Mouse (Mus musculus): ENCODE measurements around the gene Scg5. TPM values are rescaled to one million over a fixed set of nuclear protein-coding genes. Genes with fewer than 3 reads are reported as not detected.

The Scg5 gene
- polyA plus RNA-seq (2012; rRNA removed): 120 and 122 TPM in 2 replicates

DNA sequence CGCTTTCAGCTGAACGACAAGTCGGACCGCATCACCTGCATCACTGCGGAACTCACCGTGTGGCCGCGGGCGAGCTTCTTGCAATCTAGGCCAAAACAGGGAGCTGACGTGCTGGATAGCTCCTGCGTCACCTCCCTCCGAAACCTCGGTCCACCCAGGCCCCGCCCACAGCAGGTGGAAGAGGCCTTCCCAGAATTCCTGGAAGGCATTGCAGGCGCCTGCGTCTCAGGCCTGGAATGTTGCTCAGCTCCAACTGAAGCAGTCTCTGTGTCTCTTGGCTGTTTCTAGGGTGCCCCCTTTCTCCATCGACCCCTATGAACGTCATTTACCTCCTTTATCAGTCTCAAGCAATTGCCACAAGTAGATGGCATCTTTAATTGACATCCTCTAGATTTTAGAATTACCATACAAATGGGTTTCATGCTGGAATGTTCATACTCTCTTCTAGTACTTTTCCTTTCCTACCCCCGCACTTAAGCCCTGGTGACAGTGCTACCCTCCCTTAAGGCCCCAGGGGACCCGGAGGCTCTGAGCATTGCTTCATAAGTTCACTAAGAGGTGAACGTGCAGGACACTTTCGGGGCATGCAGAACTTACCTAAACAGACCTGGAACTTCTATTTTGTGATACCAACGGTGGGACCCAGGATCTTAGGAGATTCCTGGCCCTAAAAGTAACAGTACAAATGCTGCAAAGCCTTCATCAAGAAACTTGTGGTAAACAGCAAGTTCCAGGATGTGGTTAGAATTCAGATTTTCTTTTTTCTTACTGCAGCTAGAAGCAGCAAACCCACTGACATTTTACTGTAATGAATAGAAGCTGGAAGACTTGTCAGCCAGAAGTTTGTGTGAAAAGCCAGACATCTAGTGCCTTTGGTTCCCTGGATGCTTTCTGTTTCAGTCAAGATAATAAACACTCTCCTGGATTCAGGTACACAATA lies at the start of gene Scg5:
Gene Scg5, minus strand, starts transcription at position 179 of the 940 bp plus-strand sequence.
- TF ChIP-seq CTCF (IDR thresholded peaks at IDR 0.05; ENCODE audit: borderline replicate concordance, extremely low read depth, insufficient read depth, insufficient read length) (no peak), POLR2A (IDR thresholded peaks at IDR 0.05; ENCODE audit: borderline replicate concordance, extremely low read depth, insufficient read depth, insufficient read length, poor library complexity, severe bottlenecking) (peak; percentile 58; the same call in 1 of the 2 replicates)
- DNase-seq (ENCODE audit: low read depth): peak; percentile 98

DNA sequence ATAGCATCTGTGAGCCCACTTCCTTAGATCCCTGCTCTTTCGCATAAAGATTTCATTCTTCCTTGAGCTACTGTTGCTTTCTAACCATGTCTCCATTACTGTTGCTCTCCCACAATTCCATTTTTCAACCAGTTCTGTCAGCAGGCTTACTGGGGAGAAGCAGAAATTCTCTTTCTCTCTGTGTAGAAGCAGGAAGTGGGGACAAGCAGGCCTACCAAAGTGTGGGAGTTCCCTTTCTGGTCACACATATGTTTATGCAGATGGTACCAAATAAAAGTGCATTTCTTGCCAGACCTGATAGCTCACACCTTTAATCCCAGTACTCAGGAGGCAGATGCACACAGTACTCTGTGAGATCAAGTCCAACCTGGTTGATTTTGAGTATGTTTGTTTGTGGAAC lies 41.2 kb upstream of the Scg5 start:
- no peak for TF ChIP-seq CTCF (IDR thresholded peaks at IDR 0.05; ENCODE audit: borderline replicate concordance, extremely low read depth, insufficient read depth, insufficient read length)
- no peak for TF ChIP-seq POLR2A (IDR thresholded peaks at IDR 0.05; ENCODE audit: borderline replicate concordance, extremely low read depth, insufficient read depth, insufficient read length, poor library complexity, severe bottlenecking)
- DNase-seq (ENCODE audit: low read depth): no peak

DNA sequence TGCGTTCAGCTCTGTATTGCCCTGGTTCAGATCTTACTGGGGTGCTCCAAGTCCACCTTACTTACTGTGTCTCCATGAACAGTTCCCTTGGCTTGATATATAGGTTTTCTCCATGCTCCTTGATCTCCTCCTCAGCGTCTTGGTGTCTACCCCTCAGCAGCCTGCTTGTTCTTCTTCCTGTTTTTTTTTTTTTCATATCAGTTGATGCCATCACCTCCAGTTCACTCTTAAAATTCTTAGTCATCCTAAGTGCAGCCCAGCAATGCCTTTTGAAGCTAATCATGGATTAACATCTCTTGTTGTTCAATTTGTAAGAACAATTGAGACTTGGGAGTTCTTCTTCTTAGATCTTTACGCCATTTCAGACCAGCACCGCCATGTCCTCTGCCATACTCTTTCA lies 39.5 kb upstream of the Scg5 start:
- TF ChIP-seq POLR2A (IDR thresholded peaks at IDR 0.05; ENCODE audit: borderline replicate concordance, extremely low read depth, insufficient read depth, insufficient read length, poor library complexity, severe bottlenecking) (no peak), CTCF (IDR thresholded peaks at IDR 0.05; ENCODE audit: borderline replicate concordance, extremely low read depth, insufficient read depth, insufficient read length) (no peak)
- DNase-seq (ENCODE audit: low read depth): no peak

DNA sequence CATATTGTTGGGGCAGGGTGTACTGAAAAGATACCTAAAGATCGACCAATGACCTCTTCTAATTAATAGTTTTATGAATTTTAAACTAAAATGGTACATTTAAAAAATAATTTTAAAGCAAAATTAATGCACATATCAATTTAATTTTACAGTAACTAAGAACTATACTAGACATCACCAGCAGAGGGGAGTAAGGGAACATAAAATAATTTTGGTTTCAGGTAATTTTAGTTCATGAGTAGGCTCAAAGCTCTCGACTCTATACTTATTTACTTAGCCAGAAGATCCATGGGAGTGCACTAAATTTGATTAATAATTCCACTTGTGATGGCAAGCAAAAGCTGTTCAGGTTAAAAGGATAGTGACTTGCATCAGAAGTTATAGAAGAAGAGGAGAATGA lies 37.2 kb upstream of the Scg5 start:
- no peak for TF ChIP-seq CTCF (IDR thresholded peaks at IDR 0.05; ENCODE audit: borderline replicate concordance, extremely low read depth, insufficient read depth, insufficient read length)
- TF ChIP-seq POLR2A (IDR thresholded peaks at IDR 0.05; ENCODE audit: borderline replicate concordance, extremely low read depth, insufficient read depth, insufficient read length, poor library complexity, severe bottlenecking): no peak
- peak; percentile 44 for DNase-seq (ENCODE audit: low read depth)

DNA sequence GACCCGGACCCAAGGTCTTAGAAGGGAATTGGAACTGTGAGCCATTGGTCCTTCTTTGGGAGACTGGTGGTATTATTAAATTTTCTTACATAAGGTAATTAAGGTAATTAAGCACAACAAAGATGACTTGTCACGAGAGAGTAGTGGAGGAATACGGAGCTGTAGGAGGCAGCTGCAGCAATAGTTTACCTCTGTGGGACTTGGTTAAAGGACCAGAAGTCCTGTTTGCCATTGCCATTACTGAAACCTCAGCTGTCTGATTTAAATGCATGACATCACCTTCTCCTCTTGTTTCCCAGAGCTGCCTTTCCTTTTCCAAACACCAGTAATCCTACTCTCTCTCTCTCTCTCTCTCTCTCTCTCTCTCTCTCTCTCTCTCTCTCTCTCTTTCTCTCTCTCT lies 20.2 kb upstream of the Scg5 start:
- no peak for TF ChIP-seq CTCF (IDR thresholded peaks at IDR 0.05; ENCODE audit: borderline replicate concordance, extremely low read depth, insufficient read depth, insufficient read length)
- TF ChIP-seq POLR2A (IDR thresholded peaks at IDR 0.05; ENCODE audit: borderline replicate concordance, extremely low read depth, insufficient read depth, insufficient read length, poor library complexity, severe bottlenecking): no peak
- no peak for DNase-seq (ENCODE audit: low read depth)

DNA sequence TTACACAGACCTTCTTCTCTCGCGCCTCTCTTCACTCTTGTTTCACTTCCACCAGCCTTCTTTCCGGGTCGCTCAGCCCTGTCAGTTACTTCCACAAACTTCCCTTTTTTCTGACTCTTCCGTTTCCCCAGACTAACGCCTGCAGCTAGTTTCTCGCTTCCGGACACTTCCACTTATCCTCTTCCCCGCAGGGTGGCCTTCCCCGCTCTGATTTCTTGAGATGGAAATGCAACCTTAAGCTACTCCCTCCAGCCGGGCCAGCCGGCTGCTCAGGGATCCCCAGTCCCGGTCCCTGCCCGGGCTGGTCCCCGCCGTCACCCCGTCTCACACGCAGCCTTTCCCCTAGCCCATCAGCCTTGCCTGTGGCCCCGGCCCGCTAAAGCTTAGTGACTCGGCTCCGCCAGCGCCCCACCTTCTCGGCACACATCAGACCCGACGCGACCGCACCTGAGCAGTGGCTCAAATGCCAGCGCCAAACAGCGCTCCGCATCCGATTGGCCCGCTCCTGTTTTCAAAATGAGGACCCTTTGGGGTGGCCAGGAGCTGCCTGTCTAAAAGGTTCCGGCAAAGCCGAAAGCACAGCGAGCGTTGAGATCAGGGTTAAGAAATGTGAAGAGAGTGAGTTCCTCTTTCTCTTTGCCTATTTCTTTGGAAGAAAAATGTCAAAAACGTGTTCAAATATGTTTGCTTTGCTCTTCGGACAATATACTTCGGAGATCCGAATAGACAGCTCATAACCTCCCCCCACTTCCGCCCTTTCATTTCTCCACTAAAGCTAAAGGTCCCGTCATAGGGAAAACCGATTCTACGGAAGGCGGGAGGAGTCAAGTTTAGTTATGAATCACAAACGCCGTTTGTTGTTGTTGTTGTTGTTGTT lies 19.6 kb upstream of the Scg5 start, which contains the start of gene Arhgap11a:
Gene Arhgap11a, minus strand, starts transcription at position 417 of the 877 bp plus-strand sequence.
- peak; percentile 99 for DNase-seq (ENCODE audit: low read depth)
- TF ChIP-seq CTCF (IDR thresholded peaks at IDR 0.05; ENCODE audit: borderline replicate concordance, extremely low read depth, insufficient read depth, insufficient read length) (no peak), POLR2A (IDR thresholded peaks at IDR 0.05; ENCODE audit: borderline replicate concordance, extremely low read depth, insufficient read depth, insufficient read length, poor library complexity, severe bottlenecking) (peak; percentile 9; the same call in 1 of the 2 replicates)

DNA sequence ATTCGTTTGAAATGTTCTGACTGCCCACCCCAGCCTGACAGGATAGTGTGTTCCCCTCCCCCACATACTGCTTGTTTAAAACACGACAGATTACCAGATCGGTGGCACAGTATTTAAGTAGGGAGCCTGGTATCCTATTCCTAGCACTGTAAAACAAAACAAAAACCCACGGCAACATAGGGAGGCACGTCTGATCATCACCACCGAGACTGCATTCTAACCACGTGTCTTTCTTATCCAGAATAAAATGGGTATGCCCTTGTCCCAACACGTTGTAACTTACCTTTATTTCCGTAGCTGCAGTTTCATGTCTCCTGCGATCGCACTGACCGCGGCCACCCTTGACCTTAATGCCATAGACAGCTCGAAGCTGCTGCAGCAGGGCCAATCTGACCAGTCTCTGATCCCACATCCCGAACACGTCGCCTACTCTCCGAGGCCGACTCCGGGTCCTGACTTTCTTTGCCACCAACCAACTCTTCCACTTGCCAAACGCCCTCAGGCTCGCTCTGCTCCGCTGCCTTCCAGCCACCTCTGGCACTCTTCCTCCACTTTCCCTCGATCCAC lies 18.8 kb upstream of the Scg5 start:
- no peak for DNase-seq (ENCODE audit: low read depth)
- TF ChIP-seq CTCF (IDR thresholded peaks at IDR 0.05; ENCODE audit: borderline replicate concordance, extremely low read depth, insufficient read depth, insufficient read length): no peak
- TF ChIP-seq POLR2A (IDR thresholded peaks at IDR 0.05; ENCODE audit: borderline replicate concordance, extremely low read depth, insufficient read depth, insufficient read length, poor library complexity, severe bottlenecking): no peak

DNA sequence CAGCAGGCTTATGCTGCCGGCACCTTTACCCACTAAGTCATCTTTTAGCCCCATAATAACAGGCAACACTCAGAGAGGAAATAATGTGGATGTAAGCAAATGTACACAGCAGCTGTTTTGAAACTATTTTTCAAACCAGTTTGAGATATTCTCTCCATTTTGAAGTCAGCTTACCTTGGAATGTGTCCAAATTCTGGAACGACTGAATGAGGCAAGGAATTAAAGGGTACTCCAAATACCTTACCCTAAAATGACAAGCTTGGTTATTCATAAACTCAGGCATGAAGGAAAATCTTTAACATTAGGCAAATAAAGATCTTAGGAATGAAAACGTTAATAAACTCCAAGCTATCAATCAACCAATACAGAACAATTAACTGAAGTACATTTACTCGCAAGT lies 16.2 kb upstream of the Scg5 start:
- no peak for TF ChIP-seq CTCF (IDR thresholded peaks at IDR 0.05; ENCODE audit: borderline replicate concordance, extremely low read depth, insufficient read depth, insufficient read length)
- no peak for TF ChIP-seq POLR2A (IDR thresholded peaks at IDR 0.05; ENCODE audit: borderline replicate concordance, extremely low read depth, insufficient read depth, insufficient read length, poor library complexity, severe bottlenecking)
- no peak for DNase-seq (ENCODE audit: low read depth)

DNA sequence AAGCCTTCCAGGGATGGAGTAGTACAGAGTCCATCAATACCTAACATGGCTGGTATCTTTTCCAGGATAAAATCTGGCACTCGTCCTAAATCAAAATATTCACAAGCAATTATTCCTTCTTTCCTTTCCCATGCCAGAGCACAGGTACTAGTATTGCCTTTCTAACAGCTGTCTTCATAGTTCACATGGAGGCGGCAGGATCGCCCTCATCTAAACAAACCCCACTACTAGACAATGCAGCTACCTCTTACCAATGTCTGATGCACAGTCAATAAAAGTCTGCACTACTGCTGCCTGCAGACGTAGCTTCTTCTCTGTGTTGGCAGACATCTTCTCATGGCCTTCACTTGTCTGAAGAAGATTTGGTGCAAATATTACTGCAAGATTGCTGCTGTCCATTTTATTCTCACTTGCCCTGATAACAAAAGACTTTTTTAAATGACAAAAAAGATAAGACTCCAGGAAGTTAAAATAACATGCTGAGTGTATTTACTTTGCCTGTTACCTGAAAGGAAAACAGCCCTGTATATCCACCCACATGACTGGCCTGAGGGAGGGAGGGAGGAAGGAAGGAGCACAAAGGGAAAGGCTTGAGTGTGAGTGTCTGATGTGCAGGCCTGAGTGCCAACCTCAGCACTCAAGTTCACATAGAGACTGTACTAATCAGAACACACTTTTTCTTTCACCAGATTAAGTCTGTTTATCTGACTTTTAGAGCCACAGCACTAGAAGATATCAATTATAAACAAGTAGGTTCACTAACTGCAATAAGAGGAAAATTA lies 12.9 kb upstream of the Scg5 start:
- no peak for DNase-seq (ENCODE audit: low read depth)

DNA sequence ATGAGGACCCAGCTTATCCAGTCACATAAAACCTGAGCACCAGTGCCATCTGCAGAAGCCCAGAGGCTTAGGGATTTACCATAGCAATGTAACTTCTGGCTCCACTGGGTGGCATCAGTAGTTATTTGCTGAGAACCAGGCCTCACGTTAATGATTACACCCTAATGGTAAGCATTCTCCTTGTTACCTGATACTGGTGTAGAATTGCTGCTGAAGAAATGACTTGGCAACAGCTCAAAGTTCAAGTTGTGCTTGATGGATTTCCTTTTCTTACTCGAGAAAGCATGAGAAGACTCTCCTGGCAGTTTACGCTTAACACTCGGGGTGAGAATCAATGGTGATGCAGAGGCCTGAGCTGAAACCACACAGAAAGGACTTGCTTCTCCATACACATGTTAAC lies 10.6 kb upstream of the Scg5 start:
- DNase-seq (ENCODE audit: low read depth): no peak
- TF ChIP-seq CTCF (IDR thresholded peaks at IDR 0.05; ENCODE audit: borderline replicate concordance, extremely low read depth, insufficient read depth, insufficient read length) (no peak), POLR2A (IDR thresholded peaks at IDR 0.05; ENCODE audit: borderline replicate concordance, extremely low read depth, insufficient read depth, insufficient read length, poor library complexity, severe bottlenecking) (no peak)

More for the DNA sequence above, 12.9 kb upstream of the Scg5 start:
- TF ChIP-seq POLR2A (IDR thresholded peaks at IDR 0.05; ENCODE audit: borderline replicate concordance, extremely low read depth, insufficient read depth, insufficient read length, poor library complexity, severe bottlenecking) (no peak), CTCF (IDR thresholded peaks at IDR 0.05; ENCODE audit: borderline replicate concordance, extremely low read depth, insufficient read depth, insufficient read length) (no peak)
